Mouse (Mus musculus) splenic B cell, adult 2 months (primary cell): ENCODE measurements around the gene Piezo1.

ENCODE experiments used
- DNase-seq: peaks from one replicate; pipeline ENCODE4 v3.0.0-alpha.2; 2011; ENCODE audit warnings: low read depth, low spot score
- H3K27me3 ChIP-seq: 2 replicates; pipeline ENCODE4 v1.6.1; 2012; ENCODE audit warnings: mild to moderate bottlenecking, low read length, moderate library complexity, mixed read lengths; ENCODE audit not compliant: control insufficient read depth, poor library complexity, insufficient read depth, severe bottlenecking
- H3K36me3 ChIP-seq: 2 replicates; pipeline ENCODE4 v1.6.1; 2012; ENCODE audit warnings: mild to moderate bottlenecking, low read length, moderate library complexity, mixed read lengths; ENCODE audit not compliant: control insufficient read depth, poor library complexity, insufficient read depth, severe bottlenecking

Gene Piezo1

GRCm38 (mm10) chr8:122433269-122433905, 117.7 kb downstream of the Piezo1 start:
- Histone ChIP-seq H3K27me3 (no peaks in the 10 kb centered on the region), H3K36me3 (no peaks in the 10 kb centered on the region)
- DNase-seq = no peak

- Histone ChIP-seq H3K36me3 (no peaks in the 10 kb centered on the region), H3K27me3 (no peaks in the 10 kb centered on the region)
- peak; percentile 94 for DNase-seq
These were observed 118.5 kb downstream of the Piezo1 start, which contains the start of gene Cyba for GRCm38 (mm10) chr8:122432443-122433268. Gene Cyba, minus strand, starts transcription at chr8:122432930.
